Mouse (Mus musculus) ES-E14 (cell line): ENCODE data around the gene Cops3. TPM values are rescaled to one million over a fixed set of nuclear protein-coding genes. Genes with fewer than 3 reads are reported as not detected.

Experiments used
- DNase-seq: peaks from one replicate; pipeline ENCODE4 v3.0.0-alpha.2; 2013; ENCODE audit warnings: low read depth, low spot score
- H3K27ac ChIP-seq: 2 replicates; pipeline ENCODE4 v1.5.1; 2012; ENCODE audit warnings: low read depth, mild to moderate bottlenecking, low read length, moderate library complexity, mixed read lengths; ENCODE audit not compliant: poor library complexity, insufficient read depth, severe bottlenecking
- H3K36me3 ChIP-seq: 2 replicates; pipeline ENCODE4 v1.6.1; 2012; ENCODE audit warnings: mild to moderate bottlenecking, low read length, moderate library complexity, mixed read lengths; ENCODE audit not compliant: control insufficient read depth, poor library complexity, insufficient read depth, severe bottlenecking
- H3K4me1 ChIP-seq, 2 experiments: fragments of 150-350 bp in 1 of 2; sonication (generic) in 1 of 2; 2 replicates each; pipeline ENCODE4 v1.6.1; 2012; ENCODE audit warnings: low read length in 2 of 2, mild to moderate bottlenecking in 1 of 2, mixed read lengths in 1 of 2; ENCODE audit not compliant: control insufficient read depth in 2 of 2, insufficient read depth in 2 of 2, poor library complexity in 1 of 2
- H3K4me3 ChIP-seq, 2 experiments: fragments of 150-350 bp in 1 of 2; sonication (generic) in 1 of 2; 2 replicates each; pipeline ENCODE4 v1.5.1; 2012; ENCODE audit warnings: low read length in 2 of 2, low read depth in 1 of 2, mild to moderate bottlenecking in 1 of 2, mixed read lengths in 1 of 2; ENCODE audit not compliant: insufficient read depth in 1 of 2, poor library complexity in 1 of 2, severe bottlenecking in 1 of 2
- H3K9ac ChIP-seq: 2 replicates; pipeline ENCODE4 v1.6.1; 2012; ENCODE audit warnings: low read depth, mild to moderate bottlenecking, low read length, mixed read lengths; ENCODE audit not compliant: poor library complexity, insufficient read depth, severe bottlenecking
- H3K9me3 ChIP-seq: fragments of 150-350 bp; sonication (generic); 2 replicates; pipeline ENCODE4 v1.6.1; 2012; ENCODE audit warnings: low read depth, mild to moderate bottlenecking, low read length; ENCODE audit not compliant: control insufficient read depth, insufficient read depth
- CHD2 ChIP-seq: IDR thresholded peaks from 2 replicates; pipeline ENCODE4 v1.6.1; 2014; ENCODE audit warnings: mild to moderate bottlenecking, low read depth, low read length, inconsistent platforms
- HCFC1 ChIP-seq: IDR thresholded peaks from 2 replicates; pipeline ENCODE4 v1.6.1; 2012; ENCODE audit warnings: low read length, inconsistent platforms, borderline replicate concordance; ENCODE audit not compliant: insufficient read depth
- MAFK ChIP-seq: IDR thresholded peaks from 2 replicates; pipeline ENCODE4 v1.6.1; 2014; ENCODE audit warnings: mild to moderate bottlenecking, low read depth, low read length, inconsistent platforms; ENCODE audit not compliant: insufficient read depth
- ZC3H11A ChIP-seq: IDR thresholded peaks from 2 replicates; pipeline ENCODE4 v1.6.1; 2012; ENCODE audit warnings: low read depth, mild to moderate bottlenecking, inconsistent platforms, low read length, borderline replicate concordance
- ZNF384 ChIP-seq: IDR thresholded peaks from 2 replicates; pipeline ENCODE4 v1.6.1; 2012; ENCODE audit warnings: low read depth, low read length, inconsistent platforms
- in situ Hi-C, 2 experiments: fragments of 600-800 bp; cut with MboI; formaldehyde crosslinking; loops; one replicate each; pipeline ENCODE4 v1.15.1; 2025; ENCODE audit warnings: low sequenced_read_pairs in 2 of 2, inconsistent platforms in 1 of 2; ENCODE audit not compliant: unreplicated experiment in 2 of 2
- total RNA-seq: library from RNA; depleted of rRNA; stranded (reverse); fragments of 300-350 nt; gene quantifications from 2 replicates; pipeline ENCODE4 v1.2.3, GENCODE M21; 2012; rRNA removed

Gene Cops3
- 106 and 133 TPM in 2 replicates for total RNA-seq

- Histone ChIP-seq H3K9ac (peak within 1 kb of the TSS; percentile 98), H3K27ac (peak within 1 kb of the TSS; percentile 94), H3K9me3 (no peaks in the 10 kb centered on the region), H3K36me3 (peaks cover 2% of the 10 kb centered on the region), H3K4me3 (peak within 1 kb of the TSS; percentile 94 to 99), H3K4me1 (0 out of 4 replicates have a peak, but pooled peaks cover 0 to 2% of the 10 kb centered on the region in 2 experiments)
- TF ChIP-seq HCFC1 (no peak), CHD2 (peak; percentile 92), ZNF384 (no peak), MAFK (no peak), ZC3H11A (no peak)
- in situ Hi-C loops, result no loop called here
- peak; percentile 95 for DNase-seq
These were observed at the start of gene Cops3 for GRCm38 (mm10) chr11:59839459-59840126. TSS of gene Cops3 (minus strand) at chr11:59839838.

- DNase-seq, result no peak
- TF ChIP-seq ZC3H11A (no peak), MAFK (no peak), ZNF384 (no peak), HCFC1 (no peak), CHD2 (no peak)
- H3K36me3 ChIP-seq, result no peaks in the 10 kb centered on the region
- no peaks in the 10 kb centered on the region for H3K9me3 ChIP-seq
- no peak overlapping the region for H3K27ac ChIP-seq
- H3K4me3 ChIP-seq, result no peak overlapping the region
- H3K9ac ChIP-seq, result no peak overlapping the region
- in situ Hi-C loops, result no loop called here
- peaks cover 11 to 20% of the 10 kb centered on the region in 2 experiments for H3K4me1 ChIP-seq
These were observed 48.5 kb upstream of the Cops3 start for GRCm38 (mm10) chr11:59888151-59888550.

GRCm38 (mm10) chr11:59886952-59887351 is 47.3 kb upstream of the Cops3 start:
- no peaks in the 10 kb centered on the region for H3K36me3 ChIP-seq

GRCm38 (mm10) chr11:59885217-59885986 is 45.8 kb upstream of the Cops3 start:
- no peak overlapping the region for H3K27ac ChIP-seq
- in situ Hi-C loops, result no loop called here
- TF ChIP-seq CHD2, result no peak
- TF ChIP-seq ZNF384, result no peak
- TF ChIP-seq ZC3H11A, result no peak
- TF ChIP-seq HCFC1, result no peak
- no peak for TF ChIP-seq MAFK
- H3K4me3 ChIP-seq, result peak overlapping the region in 1 of 2 experiments; percentile 48; a peak in 1 of 4 replicates
- no peaks in the 10 kb centered on the region for H3K9me3 ChIP-seq
- peaks cover 5 to 8% of the 10 kb centered on the region in 2 experiments; a peak in 2 of 4 replicates for H3K4me1 ChIP-seq
- no peak overlapping the region for H3K9ac ChIP-seq
- H3K36me3 ChIP-seq, result no peaks in the 10 kb centered on the region
- DNase-seq, result no peak

More at GRCm38 (mm10) chr11:59886952-59887351, 47.3 kb upstream of the Cops3 start:
- H3K4me1 ChIP-seq, result peaks cover 5 to 11% of the 10 kb centered on the region in 2 experiments; a peak in 3 of 4 replicates
- no peak for DNase-seq
- no peak overlapping the region for H3K9ac ChIP-seq
- no peak overlapping the region for H3K27ac ChIP-seq
- in situ Hi-C loops, result no loop called here
- H3K9me3 ChIP-seq, result no peaks in the 10 kb centered on the region
- H3K4me3 ChIP-seq, result no peak overlapping the region
- TF ChIP-seq CHD2 (no peak), ZNF384 (no peak), HCFC1 (no peak), ZC3H11A (no peak)
